Mouse (Mus musculus): ENCODE results near the gene Gclm. TPM values are rescaled to one million over a fixed set of nuclear protein-coding genes. Genes with fewer than 3 reads are reported as not detected.
"Not testable (repeated sequence)": the region's sequence is repeated elsewhere in the genome, so short reads cannot be mapped to it uniquely, and the experiment has no call there.

The Gclm gene
- total and polyA plus RNA-seq, 3 experiments = 115 to 491 (median 394) TPM

DNA sequence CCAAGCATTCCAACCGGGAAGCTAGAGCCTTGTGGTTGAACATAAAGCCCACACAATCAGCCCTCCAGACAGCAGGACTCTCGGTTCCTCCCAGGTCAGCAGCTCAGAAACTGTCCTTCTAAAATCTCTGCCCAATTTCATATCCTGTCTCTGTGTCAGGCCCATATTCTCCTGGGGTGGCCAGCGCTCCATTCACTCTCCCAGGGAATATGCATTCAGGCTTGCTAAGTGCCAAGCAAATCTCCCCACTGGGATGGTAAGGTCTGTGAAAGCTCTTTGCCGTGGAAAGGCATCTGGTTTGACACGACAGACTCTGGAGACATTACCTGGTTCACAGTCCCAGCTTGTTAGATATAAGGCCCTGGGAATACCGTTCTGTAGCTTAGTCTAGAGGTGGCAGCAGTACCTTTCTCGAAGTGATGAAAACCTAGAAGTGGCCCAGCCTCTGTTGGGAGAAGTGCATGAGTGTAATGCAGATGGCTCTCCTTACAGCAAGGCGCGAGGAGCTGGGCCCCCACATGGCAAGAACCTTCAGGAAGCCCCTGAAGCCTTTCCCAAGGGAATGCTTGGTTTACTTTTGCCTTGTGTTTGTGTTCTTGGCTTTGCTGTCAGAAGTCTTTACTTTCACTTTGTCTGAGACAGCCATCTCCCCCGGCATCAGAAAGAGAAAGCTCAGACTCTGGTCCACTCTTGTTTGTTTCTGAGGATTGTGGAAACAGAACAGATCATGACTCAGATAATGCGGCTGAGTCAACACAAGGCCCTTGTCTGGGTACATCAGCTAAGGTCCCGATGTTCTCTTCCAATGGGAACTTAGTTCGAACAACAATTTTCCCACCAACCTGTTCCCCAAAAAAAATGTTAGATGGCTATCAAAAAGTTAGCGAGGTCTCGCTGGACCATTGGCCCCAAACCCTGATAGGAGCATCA is 36.8 kb upstream of the Gclm start:
- no peak for TF ChIP-seq POLR2AphosphoS5 (IDR thresholded peaks at IDR 0.05; ENCODE audit: insufficient replicate concordance, low read depth, low read length)
- TF ChIP-seq GATA2 (IDR thresholded peaks at IDR 0.05; ENCODE audit: borderline replicate concordance, low read depth, low read length) = no peak
- no peak for TF ChIP-seq TAL1 (conservative IDR thresholded peaks at IDR 0.05; ENCODE audit: low read depth, low read length)
- no peak overlapping the region for H3K4me3 ChIP-seq (ENCODE audit: low read depth, low read length)
- no peaks in the 10 kb centered on the region for H3K9me3 ChIP-seq (replicated peaks)
- DNase-seq (ENCODE audit: low spot score) = no peak
- ATAC-seq (ENCODE audit: extremely low read depth, insufficient number of reproducible peaks, low FRiP score, poor library complexity, severe bottlenecking) = no peak; the same call in 1 of the 2 replicates
- peaks cover 11% of the 10 kb centered on the region for H3K4me1 ChIP-seq (ENCODE audit: insufficient read depth, low read depth, low read length)
- H3K27me3 ChIP-seq (ENCODE audit: insufficient read depth, low read length) = peaks cover 27% of the 10 kb centered on the region
- no peaks in the 10 kb centered on the region for H3K36me3 ChIP-seq (replicated peaks)

DNA sequence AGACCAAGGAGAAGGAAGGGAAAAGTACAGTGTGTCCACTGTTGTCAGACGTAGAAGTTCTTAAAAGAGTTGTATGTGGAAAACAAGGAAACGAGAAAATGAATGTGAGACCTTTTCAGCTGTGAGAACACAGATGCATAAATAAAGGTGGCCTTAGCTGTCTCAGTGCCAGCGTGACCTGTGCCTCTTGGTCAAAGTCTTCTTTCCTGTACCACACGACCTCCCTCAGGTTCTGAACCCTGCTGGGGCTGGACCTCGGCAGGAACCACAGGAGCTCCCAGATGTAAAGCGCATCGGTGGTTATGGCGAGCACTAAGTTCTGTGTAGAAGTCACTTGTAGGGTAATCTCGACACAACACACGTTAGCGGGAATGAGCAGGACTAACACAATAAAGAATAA is 35.8 kb upstream of the Gclm start:
- DNase-seq (ENCODE audit: low spot score) = no peak
- Histone ChIP-seq H3K9me3 (replicated peaks) (no peaks in the 10 kb centered on the region), H3K4me3 (ENCODE audit: low read depth, low read length) (no peak overlapping the region), H3K4me1 (ENCODE audit: insufficient read depth, low read depth, low read length) (peaks cover 11% of the 10 kb centered on the region), H3K27me3 (ENCODE audit: insufficient read depth, low read length) (peaks cover 21% of the 10 kb centered on the region), H3K36me3 (replicated peaks) (no peaks in the 10 kb centered on the region)
- TF ChIP-seq POLR2AphosphoS5 (IDR thresholded peaks at IDR 0.05; ENCODE audit: insufficient replicate concordance, low read depth, low read length) = no peak
- TF ChIP-seq GATA1 (IDR thresholded peaks at IDR 0.05; ENCODE audit: borderline replicate concordance, low read length) = no peak
- ATAC-seq (ENCODE audit: extremely low read depth, insufficient number of reproducible peaks, low FRiP score, poor library complexity, severe bottlenecking) = no peak

DNA sequence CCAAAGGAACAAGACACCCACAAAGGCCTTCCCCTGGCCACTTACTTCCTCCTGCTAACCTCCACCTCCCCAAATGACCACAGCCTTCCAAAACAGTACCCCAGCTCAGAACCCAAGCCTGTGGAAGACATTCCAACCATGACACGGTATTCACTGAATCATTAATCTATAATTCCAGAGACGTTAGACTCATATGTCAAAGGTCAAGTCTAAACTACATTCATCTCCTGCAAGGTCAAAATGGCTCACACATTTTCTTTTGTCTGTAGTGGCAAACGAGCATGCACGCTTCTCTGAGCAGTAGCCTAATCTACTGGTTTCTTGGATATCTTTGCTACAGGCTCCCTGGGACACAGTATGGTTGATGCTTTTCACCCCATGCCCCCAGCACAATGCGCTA is 34.9 kb upstream of the Gclm start:
- TF ChIP-seq TAL1 (conservative IDR thresholded peaks at IDR 0.05; ENCODE audit: low read depth, low read length) (no peak), CTCF (IDR thresholded peaks at IDR 0.05; ENCODE audit: low read depth, low read length) (no peak), POLR2AphosphoS5 (IDR thresholded peaks at IDR 0.05; ENCODE audit: insufficient replicate concordance, low read depth, low read length) (no peak), GATA1 (IDR thresholded peaks at IDR 0.05; ENCODE audit: borderline replicate concordance, low read length) (no peak), GATA2 (IDR thresholded peaks at IDR 0.05; ENCODE audit: borderline replicate concordance, low read depth, low read length) (no peak)
- DNase-seq (ENCODE audit: low spot score) (no peak), ATAC-seq (ENCODE audit: extremely low read depth, insufficient number of reproducible peaks, low FRiP score, poor library complexity, severe bottlenecking) (no peak)
- Histone ChIP-seq H3K4me3 (ENCODE audit: low read depth, low read length) (no peak overlapping the region), H3K9me3 (replicated peaks) (no peaks in the 10 kb centered on the region), H3K4me1 (ENCODE audit: insufficient read depth, low read depth, low read length) (peaks cover 11% of the 10 kb centered on the region), H3K36me3 (replicated peaks) (no peaks in the 10 kb centered on the region), H3K27me3 (ENCODE audit: insufficient read depth, low read length) (peaks cover 20% of the 10 kb centered on the region)

DNA sequence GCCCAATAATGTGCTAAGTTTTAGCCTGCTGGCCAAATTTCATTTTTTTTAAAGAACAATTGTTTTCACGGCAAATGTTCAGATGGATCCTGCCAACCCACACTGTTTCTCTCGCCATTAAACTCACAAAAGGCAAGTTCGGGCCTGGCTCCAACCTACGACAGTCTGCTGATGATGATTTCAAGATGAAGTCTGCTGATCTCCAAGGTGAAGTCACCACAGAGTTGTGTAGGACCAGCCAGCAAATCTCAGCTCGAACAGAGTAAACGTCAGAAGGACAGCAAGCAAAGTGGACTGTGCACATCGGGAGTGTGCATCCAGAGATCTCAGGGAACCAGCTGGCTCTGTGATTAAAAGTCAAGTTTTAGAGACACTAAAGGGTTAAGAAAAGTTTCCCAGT is 34.5 kb upstream of the Gclm start:
- Histone ChIP-seq H3K36me3 (replicated peaks) (no peaks in the 10 kb centered on the region), H3K4me3 (ENCODE audit: low read depth, low read length) (no peak overlapping the region), H3K9me3 (replicated peaks) (no peaks in the 10 kb centered on the region), H3K4me1 (ENCODE audit: insufficient read depth, low read depth, low read length) (peaks cover 11% of the 10 kb centered on the region), H3K27me3 (ENCODE audit: insufficient read depth, low read length) (peaks cover 17% of the 10 kb centered on the region)
- no peak for DNase-seq (ENCODE audit: low spot score)
- ATAC-seq (ENCODE audit: extremely low read depth, insufficient number of reproducible peaks, low FRiP score, poor library complexity, severe bottlenecking) = no peak
- no peak for TF ChIP-seq GATA1 (IDR thresholded peaks at IDR 0.05; ENCODE audit: borderline replicate concordance, low read length)
- no peak for TF ChIP-seq CTCF (IDR thresholded peaks at IDR 0.05; ENCODE audit: low read depth, low read length)
- TF ChIP-seq TAL1 (conservative IDR thresholded peaks at IDR 0.05; ENCODE audit: low read depth, low read length) = no peak
- no peak for TF ChIP-seq POLR2AphosphoS5 (IDR thresholded peaks at IDR 0.05; ENCODE audit: insufficient replicate concordance, low read depth, low read length)

DNA sequence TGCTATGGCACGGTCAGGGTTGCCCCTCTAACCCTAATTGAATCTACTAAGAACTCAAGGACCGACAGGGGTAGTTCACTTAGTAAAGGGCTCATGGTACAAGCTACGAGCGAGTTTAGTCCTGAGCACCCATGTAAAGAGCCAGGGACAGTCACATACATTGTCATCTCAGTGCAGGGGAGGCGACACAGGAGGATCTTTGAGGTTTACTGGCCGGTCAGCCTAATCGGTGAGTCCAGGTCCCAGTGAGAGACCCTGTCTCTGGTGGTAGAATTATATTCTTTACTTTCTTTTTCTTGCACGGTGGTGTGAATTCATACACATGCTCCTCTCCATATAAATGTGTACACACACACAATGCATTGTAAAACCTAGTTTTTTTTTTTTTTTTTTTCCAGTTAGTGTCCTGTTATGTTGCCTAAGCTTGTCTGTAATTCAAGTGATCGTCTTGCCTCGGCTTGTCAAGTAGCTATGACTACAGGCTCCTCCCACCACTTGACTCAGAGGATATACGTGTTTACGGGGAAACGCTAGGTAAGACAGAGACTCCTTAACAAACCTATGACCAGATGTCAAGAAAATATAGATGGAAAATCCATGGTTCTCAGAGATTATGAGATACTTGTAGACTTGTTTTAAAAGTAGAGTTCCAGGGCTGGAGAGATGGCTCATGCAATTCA is 33.8 kb upstream of the Gclm start:
- DNase-seq (ENCODE audit: low spot score) = no peak

DNA sequence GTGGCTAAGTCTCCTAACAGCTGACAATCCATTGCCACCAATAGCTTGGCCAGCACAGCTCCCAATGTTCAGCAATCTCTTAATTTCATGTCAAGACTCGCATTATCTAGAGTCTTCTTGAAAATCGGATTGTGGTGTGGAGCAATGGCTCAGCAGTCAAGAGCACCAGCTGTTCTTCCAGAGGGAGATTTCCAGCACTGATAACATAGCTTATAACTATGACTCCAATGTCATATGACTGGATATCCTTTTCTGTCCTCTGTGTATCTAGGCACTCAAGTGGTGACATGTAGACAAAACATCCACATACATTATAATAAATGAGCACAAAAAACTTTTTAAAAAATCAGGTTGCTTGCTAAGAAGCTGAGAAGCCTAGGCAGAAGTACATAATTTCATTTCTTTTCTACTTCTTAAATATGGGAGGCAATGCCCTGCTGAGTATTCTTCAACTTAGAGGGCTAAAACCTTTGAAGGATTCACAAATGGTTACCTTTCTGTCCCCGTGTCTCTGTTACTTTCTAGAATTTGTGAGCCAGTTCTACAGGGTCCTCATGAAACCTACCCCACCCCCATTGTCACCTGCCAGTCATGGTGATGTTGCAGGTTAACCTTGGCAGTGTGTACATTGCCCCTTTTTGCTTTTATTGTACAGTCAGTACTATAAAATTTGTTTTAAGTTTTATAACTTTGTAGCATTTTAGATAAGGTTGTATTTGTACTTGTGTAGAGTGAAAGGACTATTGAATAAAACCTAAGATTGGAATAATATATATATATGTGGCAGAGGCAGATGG is 23.9 kb upstream of the Gclm start:
- Histone ChIP-seq H3K4me3 (ENCODE audit: low read depth, low read length) (no peak overlapping the region), H3K36me3 (replicated peaks) (no peaks in the 10 kb centered on the region), H3K27me3 (ENCODE audit: insufficient read depth, low read length) (peaks cover 14% of the 10 kb centered on the region), H3K4me1 (ENCODE audit: insufficient read depth, low read depth, low read length) (no peaks in the 10 kb centered on the region), H3K9me3 (replicated peaks) (no peaks in the 10 kb centered on the region)
- DNase-seq (ENCODE audit: low spot score) = no peak
- no peak for ATAC-seq (ENCODE audit: extremely low read depth, insufficient number of reproducible peaks, low FRiP score, poor library complexity, severe bottlenecking)
- TF ChIP-seq POLR2AphosphoS5 (IDR thresholded peaks at IDR 0.05; ENCODE audit: insufficient replicate concordance, low read depth, low read length) (no peak), GATA1 (IDR thresholded peaks at IDR 0.05; ENCODE audit: borderline replicate concordance, low read length) (no peak), GATA2 (IDR thresholded peaks at IDR 0.05; ENCODE audit: borderline replicate concordance, low read depth, low read length) (no peak), CTCF (IDR thresholded peaks at IDR 0.05; ENCODE audit: low read depth, low read length) (no peak), TAL1 (conservative IDR thresholded peaks at IDR 0.05; ENCODE audit: low read depth, low read length) (no peak)

More for the DNA sequence above, 33.8 kb upstream of the Gclm start:
- H3K27me3 ChIP-seq (ENCODE audit: insufficient read depth, low read length) = peaks cover 10% of the 10 kb centered on the region
- TF ChIP-seq TAL1 (conservative IDR thresholded peaks at IDR 0.05; ENCODE audit: low read depth, low read length) (no peak), CTCF (IDR thresholded peaks at IDR 0.05; ENCODE audit: low read depth, low read length) (no peak), GATA1 (IDR thresholded peaks at IDR 0.05; ENCODE audit: borderline replicate concordance, low read length) (no peak), GATA2 (IDR thresholded peaks at IDR 0.05; ENCODE audit: borderline replicate concordance, low read depth, low read length) (no peak), POLR2AphosphoS5 (IDR thresholded peaks at IDR 0.05; ENCODE audit: insufficient replicate concordance, low read depth, low read length) (no peak)
- H3K4me1 ChIP-seq (ENCODE audit: insufficient read depth, low read depth, low read length) = peaks cover 11% of the 10 kb centered on the region
- no peaks in the 10 kb centered on the region for H3K36me3 ChIP-seq (replicated peaks)
- no peak overlapping the region for H3K4me3 ChIP-seq (ENCODE audit: low read depth, low read length)
- H3K9me3 ChIP-seq (replicated peaks) = no peaks in the 10 kb centered on the region
- ATAC-seq (ENCODE audit: extremely low read depth, insufficient number of reproducible peaks, low FRiP score, poor library complexity, severe bottlenecking) = no peak

DNA sequence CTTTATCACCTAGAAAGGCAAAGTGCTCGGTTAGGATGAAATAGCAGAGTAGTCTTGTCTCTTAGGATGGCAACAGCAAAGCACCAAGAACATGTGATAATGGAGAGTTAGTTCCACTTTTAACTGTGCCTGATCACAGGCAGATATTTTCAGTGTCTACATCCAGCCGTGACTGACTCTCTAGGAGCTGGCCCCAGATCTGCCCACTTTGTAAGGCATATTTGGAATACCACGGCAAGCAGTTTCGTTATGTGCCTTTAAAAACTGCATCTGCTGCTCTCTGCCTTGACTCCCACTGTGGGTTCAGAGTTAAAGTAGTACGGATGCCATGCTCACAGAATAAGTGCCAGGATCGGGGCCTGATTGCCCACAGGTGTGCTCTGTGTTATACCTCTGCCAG is 18.4 kb upstream of the Gclm start:
- H3K27me3 ChIP-seq (ENCODE audit: insufficient read depth, low read length); ATAC-seq (ENCODE audit: extremely low read depth, insufficient number of reproducible peaks, low FRiP score, poor library complexity, severe bottlenecking); H3K4me3 ChIP-seq (ENCODE audit: low read depth, low read length); H3K36me3 ChIP-seq (replicated peaks); DNase-seq (ENCODE audit: low spot score); H3K9me3 ChIP-seq (replicated peaks); H3K4me1 ChIP-seq (ENCODE audit: insufficient read depth, low read depth, low read length): not testable (repeated sequence)

Measured in G1E (cell line).